Mouse (Mus musculus): ENCODE data around the gene Sectm1b.
A peak's percentile ranks its signal among the peaks of the same experiment; 100 is the strongest.
"Not testable (repeated sequence)": the region's sequence is repeated elsewhere in the genome, so short reads cannot be mapped to it uniquely, and the experiment has no call there.

Gene Sectm1b

GRCm38 (mm10) chr11:121069662-121070061 lies 6.3 kb upstream of the Sectm1b start:
- DNase-seq (ENCODE audit: low read depth), result not testable (repeated sequence)

GRCm38 (mm10) chr11:121067895-121068294 lies 4.5 kb upstream of the Sectm1b start:
- DNase-seq (ENCODE audit: low read depth), result no peak

- peak; percentile 37 for DNase-seq (ENCODE audit: low read depth)
Measured at GRCm38 (mm10) chr11:121064197-121064596, 828 bp upstream of the Sectm1b start.

GRCm38 (mm10) chr11:121061615-121062014 lies 1.8 kb downstream of the Sectm1b start:
- no peak for DNase-seq (ENCODE audit: low read depth)

GRCm38 (mm10) chr11:121060401-121061067 lies 2.8 kb downstream of the Sectm1b start:
- DNase-seq (ENCODE audit: low read depth), result not testable (repeated sequence)

GRCm38 (mm10) chr11:121059471-121059870 lies 3.9 kb downstream of the Sectm1b start:
- DNase-seq (ENCODE audit: low read depth), result no peak

GRCm38 (mm10) chr11:121058956-121059355 lies 4.4 kb downstream of the Sectm1b start:
- no peak for DNase-seq (ENCODE audit: low read depth)

GRCm38 (mm10) chr11:121058122-121058521 lies 5.2 kb downstream of the Sectm1b start:
- DNase-seq (ENCODE audit: low read depth), result no peak

GRCm38 (mm10) chr11:121056536-121057236 lies 6.7 kb downstream of the Sectm1b start:
- DNase-seq (ENCODE audit: low read depth), result no peak

GRCm38 (mm10) chr11:121053536-121053935 lies 9.8 kb downstream of the Sectm1b start:
- peak; percentile 84 for DNase-seq (ENCODE audit: low read depth)

GRCm38 (mm10) chr11:121052387-121052786 lies 11.0 kb downstream of the Sectm1b start:
- no peak for DNase-seq (ENCODE audit: low read depth)

- no peak for DNase-seq (ENCODE audit: low read depth)
Measured at GRCm38 (mm10) chr11:121051793-121052192, 11.6 kb downstream of the Sectm1b start.

- no peak for DNase-seq (ENCODE audit: low read depth)
Measured at GRCm38 (mm10) chr11:121049840-121050239, 13.5 kb downstream of the Sectm1b start.

- DNase-seq (ENCODE audit: low read depth), result peak; percentile 38
Measured at GRCm38 (mm10) chr11:121047826-121048399, 15.5 kb downstream of the Sectm1b start.

- DNase-seq (ENCODE audit: low read depth), result no peak
Measured at GRCm38 (mm10) chr11:121045286-121045685, 18.1 kb downstream of the Sectm1b start.

- DNase-seq (ENCODE audit: low read depth), result not testable (repeated sequence)
Measured at GRCm38 (mm10) chr11:121043025-121043424, 20.3 kb downstream of the Sectm1b start.

- DNase-seq (ENCODE audit: low read depth), result no peak
Measured at GRCm38 (mm10) chr11:121042480-121042879, 20.9 kb downstream of the Sectm1b start.

- no peak for DNase-seq (ENCODE audit: low read depth)
Measured at GRCm38 (mm10) chr11:121041636-121042035, 21.7 kb downstream of the Sectm1b start.

GRCm38 (mm10) chr11:121041212-121041611 lies 22.2 kb downstream of the Sectm1b start:
- DNase-seq (ENCODE audit: low read depth), result peak; percentile 89

GRCm38 (mm10) chr11:121039302-121039701 lies 24.1 kb downstream of the Sectm1b start, which contains the start of gene Cd7:
Gene Cd7 (minus strand): TSS chr11:121039418.
- DNase-seq (ENCODE audit: low read depth), result peak; percentile 70

- peak; percentile 59 for DNase-seq (ENCODE audit: low read depth)
Measured at GRCm38 (mm10) chr11:121038366-121039240, 24.8 kb downstream of the Sectm1b start.

- DNase-seq (ENCODE audit: low read depth), result no peak
Measured at GRCm38 (mm10) chr11:121033118-121033517, 30.3 kb downstream of the Sectm1b start.

All from naive thymus-derived CD4-positive, alpha-beta T cell, adult 2 months (primary cell).